Mouse (Mus musculus): Measurements from ENCODE around the gene Ppp2r5e. TPM values are rescaled to one million over a fixed set of nuclear protein-coding genes. Genes with fewer than 3 reads are reported as not detected.

The Ppp2r5e gene
- 21.3 and 23.6 TPM in 2 replicates for polyA plus RNA-seq (2016; fragmentation: Nextera tagmentation; extraction: Ambion mirVana)

DNA sequence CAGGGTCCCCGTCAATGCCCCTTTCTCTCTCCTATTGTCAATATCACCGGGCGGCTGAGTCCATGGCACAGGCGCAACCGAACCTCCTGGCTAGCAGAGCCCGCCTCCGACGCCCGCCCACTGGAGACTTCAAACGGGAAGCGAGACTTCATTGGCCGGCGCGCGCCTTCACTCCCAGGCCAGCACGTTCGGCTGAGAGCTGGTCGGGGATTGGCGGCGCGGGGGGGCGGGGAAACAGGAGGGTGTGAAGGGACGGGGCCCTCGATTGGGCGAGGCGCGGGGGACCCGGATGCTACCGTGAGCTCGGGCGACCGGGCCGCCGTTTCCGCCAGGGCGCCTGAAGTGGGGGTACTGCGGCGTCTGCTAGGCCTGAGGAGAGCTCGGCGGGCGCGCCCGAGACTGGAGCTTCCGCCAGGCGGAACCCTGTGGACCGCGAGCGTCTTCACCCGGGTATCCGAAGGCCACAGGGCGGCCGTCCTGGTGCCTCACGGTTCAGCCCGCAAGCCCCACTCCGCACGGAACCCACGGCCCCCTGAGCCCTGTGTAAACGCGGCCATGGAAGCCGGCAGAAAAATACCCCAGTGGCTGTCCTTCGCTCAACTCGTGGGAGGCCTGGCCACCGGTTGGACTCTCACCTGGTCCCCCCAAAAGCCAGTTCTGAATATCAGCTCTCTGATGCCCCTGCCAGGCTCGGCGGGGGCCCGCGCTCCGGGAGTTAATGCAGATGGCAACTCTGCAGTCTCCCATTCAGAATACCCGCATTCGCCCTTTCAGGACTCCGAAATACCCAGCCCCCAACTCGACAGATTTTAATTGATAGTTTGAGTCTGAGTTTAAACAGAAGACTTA, at the start of gene Ppp2r5e:
Gene Ppp2r5e (minus strand): TSS at position 92 of the 849 bp plus-strand sequence.
- Histone ChIP-seq H3K9me3 (no peaks in the 10 kb centered on the region), H3K4me2 (replicated peaks) (peak within 1 kb of the TSS; percentile 87), H3K4me1 (peaks cover 16% of the 10 kb centered on the region), H3K4me3 (peak within 1 kb of the TSS; percentile 87), H3K36me3 (peaks cover 12% of the 10 kb centered on the region), H3K27ac (peak within 1 kb of the TSS; percentile 95), H3K9ac (peak within 1 kb of the TSS; percentile 93), H3K27me3 (replicated peaks) (no peaks in the 10 kb centered on the region)
- WGBS: under 1% methylated on average over 72 of the region's 72 CpGs
- peak; percentile 99 for ATAC-seq (ENCODE audit: low FRiP score, low read depth)

DNA sequence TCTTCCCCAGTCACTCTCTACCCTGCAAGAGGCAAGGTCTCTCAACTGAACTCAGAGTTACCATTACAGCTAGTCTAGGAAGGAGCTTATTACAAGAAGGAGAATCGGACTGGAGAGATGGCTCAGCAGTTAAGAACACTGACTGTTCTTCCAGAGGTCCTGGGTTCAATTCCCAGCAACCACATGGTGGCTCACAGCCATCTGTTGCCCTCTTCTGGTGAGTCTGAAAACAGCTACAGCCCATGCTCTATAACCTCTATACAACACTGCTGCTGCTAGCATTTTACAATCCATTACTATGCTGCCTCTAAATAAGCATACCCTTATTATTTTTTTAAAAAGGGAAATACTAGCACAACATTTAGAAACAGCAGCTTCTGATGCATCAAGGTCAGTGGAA, 49.7 kb upstream of the Ppp2r5e start:
- ATAC-seq (ENCODE audit: low FRiP score, low read depth): no peak
- Histone ChIP-seq H3K27me3 (replicated peaks) (no peaks in the 10 kb centered on the region), H3K36me3 (no peaks in the 10 kb centered on the region), H3K4me2 (replicated peaks) (no peak overlapping the region), H3K9ac (no peak overlapping the region), H3K9me3 (no peaks in the 10 kb centered on the region), H3K4me1 (no peaks in the 10 kb centered on the region), H3K27ac (no peak overlapping the region), H3K4me3 (no peak overlapping the region)
- 100% methylated on average over 1 of the region's 1 CpGs for WGBS

DNA sequence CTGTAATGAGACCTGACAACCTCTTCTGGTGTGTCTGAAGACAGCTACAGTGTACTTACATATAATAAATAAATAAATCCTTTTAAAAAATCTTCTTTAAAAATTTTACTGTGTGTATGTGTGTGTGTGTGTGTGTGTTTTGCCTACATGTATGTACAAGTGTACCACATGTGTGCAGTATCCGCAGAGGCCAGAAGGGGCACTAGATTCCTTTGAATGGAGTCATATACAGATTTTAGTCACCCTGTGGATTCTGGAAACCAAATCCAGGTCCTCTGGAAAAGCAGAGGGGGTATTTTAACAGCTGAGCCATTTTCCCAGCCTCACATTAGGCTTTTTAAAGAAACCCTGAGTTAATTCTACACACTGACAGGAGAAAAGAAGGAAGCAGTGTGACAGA, 45.7 kb upstream of the Ppp2r5e start:
- no peaks in the 10 kb centered on the region for H3K36me3 ChIP-seq
- H3K4me1 ChIP-seq: no peaks in the 10 kb centered on the region
- H3K9me3 ChIP-seq: no peaks in the 10 kb centered on the region
- H3K9ac ChIP-seq: no peak overlapping the region
- H3K4me3 ChIP-seq: no peak overlapping the region
- no peak overlapping the region for H3K27ac ChIP-seq
- WGBS: 100% methylated on average over 1 of the region's 1 CpGs
- H3K27me3 ChIP-seq (replicated peaks): no peaks in the 10 kb centered on the region
- no peak for ATAC-seq (ENCODE audit: low FRiP score, low read depth)
- no peak overlapping the region for H3K4me2 ChIP-seq (replicated peaks)

DNA sequence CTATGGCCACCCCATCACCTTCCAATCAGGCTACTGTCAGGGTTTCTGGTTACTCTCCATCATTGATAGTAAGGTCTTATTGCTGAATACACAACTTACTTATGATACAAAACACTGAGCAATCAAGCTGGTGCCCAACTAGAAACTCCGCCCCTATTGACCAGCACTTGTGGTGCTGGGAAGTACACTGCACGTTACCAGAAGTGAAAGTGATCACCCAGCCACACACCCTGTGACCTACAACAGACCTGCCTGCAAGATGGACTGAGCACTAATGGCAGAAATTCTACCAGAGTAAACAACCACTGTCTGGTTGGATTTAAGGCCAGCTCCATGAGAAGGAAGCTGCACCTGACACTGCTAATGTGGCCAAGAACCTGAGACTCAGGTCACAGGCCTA, 42.3 kb upstream of the Ppp2r5e start:
- H3K9me3 ChIP-seq: no peaks in the 10 kb centered on the region
- WGBS: 94% methylated on average over 2 of the region's 2 CpGs
- H3K27ac ChIP-seq: no peak overlapping the region
- ATAC-seq (ENCODE audit: low FRiP score, low read depth): no peak
- no peak overlapping the region for H3K4me3 ChIP-seq
- H3K9ac ChIP-seq: no peak overlapping the region
- no peaks in the 10 kb centered on the region for H3K27me3 ChIP-seq (replicated peaks)
- H3K4me1 ChIP-seq: no peaks in the 10 kb centered on the region
- no peak overlapping the region for H3K4me2 ChIP-seq (replicated peaks)
- H3K36me3 ChIP-seq: no peaks in the 10 kb centered on the region

DNA sequence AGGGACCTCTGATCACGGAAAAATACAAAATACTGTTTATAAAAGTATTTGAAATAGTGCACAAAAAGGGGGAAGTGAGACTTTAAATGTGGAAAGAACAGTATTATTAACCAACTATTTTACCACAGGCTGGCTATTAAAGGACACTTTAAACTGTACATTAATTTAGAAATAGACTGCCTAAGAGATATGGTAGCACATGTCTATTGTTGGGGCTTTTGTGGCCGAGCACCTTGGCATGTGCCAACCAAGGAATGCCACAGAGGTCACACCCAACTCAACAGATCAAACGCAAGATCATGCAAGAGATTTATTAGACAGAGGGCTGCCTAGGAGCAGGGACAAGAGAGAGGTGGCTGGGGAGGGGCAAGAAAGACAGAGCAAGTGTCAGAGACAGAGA, 41.1 kb upstream of the Ppp2r5e start:
- H3K4me2 ChIP-seq (replicated peaks): no peak overlapping the region
- no peaks in the 10 kb centered on the region for H3K27me3 ChIP-seq (replicated peaks)
- H3K4me3 ChIP-seq: no peak overlapping the region
- no peaks in the 10 kb centered on the region for H3K9me3 ChIP-seq
- no peaks in the 10 kb centered on the region for H3K4me1 ChIP-seq
- H3K9ac ChIP-seq: no peak overlapping the region
- no peak for ATAC-seq (ENCODE audit: low FRiP score, low read depth)
- H3K27ac ChIP-seq: no peak overlapping the region
- H3K36me3 ChIP-seq: no peaks in the 10 kb centered on the region
- WGBS: 87% methylated on average over 3 of the region's 3 CpGs

DNA sequence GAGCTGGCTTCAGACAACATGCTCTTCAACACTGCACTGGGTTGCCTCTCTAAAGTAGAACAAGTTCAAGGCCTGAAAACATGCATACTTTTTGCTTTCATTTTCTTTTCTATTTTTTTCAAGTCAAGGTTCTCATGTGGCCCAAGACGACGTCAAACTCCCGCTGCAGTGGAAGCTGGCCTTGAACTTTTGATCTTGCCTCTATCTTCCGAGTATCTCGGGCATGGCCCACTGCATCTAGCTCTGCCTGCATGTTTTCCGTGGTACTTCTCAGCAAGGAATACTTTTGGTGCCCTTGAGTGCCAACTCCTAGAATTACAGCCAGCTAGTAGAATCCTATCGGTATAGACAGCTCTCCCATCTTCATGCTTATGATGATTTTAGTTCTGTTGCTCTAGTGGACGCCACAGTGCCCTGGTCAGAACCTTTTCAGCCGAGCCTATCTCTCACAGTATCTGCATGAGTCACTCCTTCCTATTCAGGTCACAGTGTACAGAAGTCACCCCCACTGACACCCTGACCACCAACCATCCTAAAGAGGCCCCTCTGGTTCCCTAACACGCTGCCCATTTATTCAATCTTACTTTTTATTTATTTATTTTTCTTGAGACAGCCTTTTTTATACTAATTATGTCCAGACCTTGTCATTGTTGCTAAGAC, 39.9 kb upstream of the Ppp2r5e start:
- 87% methylated on average over 10 of the region's 10 CpGs for WGBS
- H3K9me3 ChIP-seq: no peaks in the 10 kb centered on the region
- H3K27ac ChIP-seq: no peak overlapping the region
- no peak overlapping the region for H3K4me2 ChIP-seq (replicated peaks)
- H3K4me3 ChIP-seq: no peak overlapping the region
- no peak for ATAC-seq (ENCODE audit: low FRiP score, low read depth)
- no peaks in the 10 kb centered on the region for H3K27me3 ChIP-seq (replicated peaks)
- H3K9ac ChIP-seq: no peak overlapping the region
- no peaks in the 10 kb centered on the region for H3K36me3 ChIP-seq
- H3K4me1 ChIP-seq: no peaks in the 10 kb centered on the region

DNA sequence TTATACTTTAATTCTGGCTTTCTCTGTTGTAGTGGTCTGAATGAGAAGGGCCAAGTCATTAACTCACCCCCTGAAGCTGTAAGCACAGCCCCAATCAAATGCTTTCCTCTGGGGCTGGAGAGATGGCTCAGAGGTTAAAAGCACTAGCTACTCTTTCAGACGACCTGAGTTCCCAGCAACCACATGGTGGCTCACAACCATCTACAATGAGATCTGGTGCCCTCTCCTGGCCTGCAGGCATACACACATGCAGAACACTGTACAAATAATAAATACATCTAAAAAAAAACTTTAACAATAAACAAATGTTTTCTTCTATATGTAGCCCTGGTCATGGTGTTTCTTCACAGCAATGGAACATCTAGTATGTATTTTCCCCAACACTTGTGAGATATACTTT, 33.6 kb upstream of the Ppp2r5e start:
- 76% methylated on average over 1 of the region's 1 CpGs for WGBS
- Histone ChIP-seq H3K27me3 (replicated peaks) (no peaks in the 10 kb centered on the region), H3K4me2 (replicated peaks) (no peak overlapping the region), H3K9ac (no peak overlapping the region), H3K27ac (no peak overlapping the region), H3K4me3 (no peak overlapping the region), H3K9me3 (no peaks in the 10 kb centered on the region), H3K36me3 (no peaks in the 10 kb centered on the region), H3K4me1 (no peaks in the 10 kb centered on the region)
- ATAC-seq (ENCODE audit: low FRiP score, low read depth): no peak

DNA sequence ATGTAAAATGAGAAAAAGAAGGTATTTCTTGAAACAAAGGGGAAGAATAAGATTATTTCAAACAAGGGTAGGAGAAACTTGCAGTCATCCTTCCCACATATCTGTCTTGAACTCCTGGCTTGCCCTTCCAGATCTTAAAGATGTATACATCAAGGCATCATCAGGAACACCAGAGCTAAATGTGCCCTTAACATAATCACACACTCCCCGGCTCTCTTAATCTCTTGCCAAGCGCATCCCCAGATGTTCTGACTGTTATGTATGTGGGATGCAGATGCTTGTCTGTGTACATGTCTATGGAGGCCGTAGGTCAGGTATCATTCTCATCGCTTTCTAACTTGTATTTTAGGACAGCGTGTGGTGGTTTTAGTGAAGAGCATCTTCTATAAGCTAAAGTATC, 27.2 kb upstream of the Ppp2r5e start:
- Histone ChIP-seq H3K4me2 (replicated peaks) (no peak overlapping the region), H3K27me3 (replicated peaks) (no peaks in the 10 kb centered on the region), H3K9ac (no peak overlapping the region), H3K4me3 (no peak overlapping the region), H3K36me3 (no peaks in the 10 kb centered on the region), H3K27ac (no peak overlapping the region), H3K4me1 (no peaks in the 10 kb centered on the region), H3K9me3 (0 out of 2 replicates have a peak, but pooled peaks cover 4% of the 10 kb centered on the region)
- no peak for ATAC-seq (ENCODE audit: low FRiP score, low read depth)
- 93% methylated on average over 5 of the region's 5 CpGs for WGBS

DNA sequence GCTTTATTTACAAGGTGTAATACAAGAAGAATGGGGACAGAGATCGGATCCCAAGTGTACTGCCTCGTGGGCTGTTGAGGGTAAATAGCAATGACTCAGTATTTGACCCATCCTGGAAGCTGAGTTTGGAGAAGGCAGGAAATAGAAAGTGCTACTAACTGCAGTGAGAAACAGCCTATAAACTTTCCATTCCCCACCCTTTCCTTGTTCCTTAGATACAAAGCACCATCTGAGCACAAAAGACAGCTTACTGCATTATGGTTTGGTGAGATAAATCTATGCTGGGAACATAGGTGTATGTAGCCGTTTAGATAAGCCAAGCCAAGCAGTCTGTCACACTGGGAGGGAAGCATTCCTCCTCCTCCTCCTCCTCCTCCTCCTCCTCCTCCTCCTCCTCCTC, 26.8 kb upstream of the Ppp2r5e start:
- no peak overlapping the region for H3K4me2 ChIP-seq (replicated peaks)
- no peaks in the 10 kb centered on the region for H3K4me1 ChIP-seq
- 76% methylated on average over 3 of the region's 3 CpGs for WGBS
- H3K27me3 ChIP-seq (replicated peaks): no peaks in the 10 kb centered on the region
- H3K36me3 ChIP-seq: no peaks in the 10 kb centered on the region
- no peak for ATAC-seq (ENCODE audit: low FRiP score, low read depth)
- H3K27ac ChIP-seq: no peak overlapping the region
- H3K9ac ChIP-seq: no peak overlapping the region
- H3K4me3 ChIP-seq: no peak overlapping the region
- H3K9me3 ChIP-seq: 0 out of 2 replicates have a peak, but pooled peaks cover 4% of the 10 kb centered on the region

DNA sequence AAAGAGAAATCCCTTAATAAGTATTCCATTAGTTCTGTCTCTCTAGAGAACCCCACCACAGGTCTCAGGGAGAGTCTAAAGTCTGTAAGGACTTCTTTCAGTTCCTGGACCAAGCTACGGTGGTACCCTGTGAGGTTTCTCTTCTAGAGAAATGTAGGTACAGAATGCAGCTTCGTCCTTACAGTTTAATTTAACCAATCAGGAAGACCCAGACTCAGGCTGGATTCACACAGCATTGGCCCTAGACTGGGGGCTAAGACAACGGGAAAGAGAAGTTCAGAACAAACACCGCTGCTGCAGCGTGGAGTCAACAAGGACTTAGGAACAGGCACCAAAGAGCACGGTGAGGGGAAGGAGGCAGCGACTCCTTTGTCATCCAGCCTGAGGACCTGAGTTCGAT, 20.8 kb upstream of the Ppp2r5e start:
- H3K27me3 ChIP-seq (replicated peaks): no peaks in the 10 kb centered on the region
- peaks cover 3% of the 10 kb centered on the region; the same call in 1 of the 2 replicates for H3K4me1 ChIP-seq
- 59% methylated on average over 8 of the region's 8 CpGs for WGBS
- no peaks in the 10 kb centered on the region for H3K36me3 ChIP-seq
- no peak overlapping the region for H3K4me3 ChIP-seq
- H3K9me3 ChIP-seq: no peaks in the 10 kb centered on the region
- no peak overlapping the region for H3K27ac ChIP-seq
- H3K4me2 ChIP-seq (replicated peaks): no peak overlapping the region
- no peak for ATAC-seq (ENCODE audit: low FRiP score, low read depth)
- H3K9ac ChIP-seq: no peak overlapping the region

DNA sequence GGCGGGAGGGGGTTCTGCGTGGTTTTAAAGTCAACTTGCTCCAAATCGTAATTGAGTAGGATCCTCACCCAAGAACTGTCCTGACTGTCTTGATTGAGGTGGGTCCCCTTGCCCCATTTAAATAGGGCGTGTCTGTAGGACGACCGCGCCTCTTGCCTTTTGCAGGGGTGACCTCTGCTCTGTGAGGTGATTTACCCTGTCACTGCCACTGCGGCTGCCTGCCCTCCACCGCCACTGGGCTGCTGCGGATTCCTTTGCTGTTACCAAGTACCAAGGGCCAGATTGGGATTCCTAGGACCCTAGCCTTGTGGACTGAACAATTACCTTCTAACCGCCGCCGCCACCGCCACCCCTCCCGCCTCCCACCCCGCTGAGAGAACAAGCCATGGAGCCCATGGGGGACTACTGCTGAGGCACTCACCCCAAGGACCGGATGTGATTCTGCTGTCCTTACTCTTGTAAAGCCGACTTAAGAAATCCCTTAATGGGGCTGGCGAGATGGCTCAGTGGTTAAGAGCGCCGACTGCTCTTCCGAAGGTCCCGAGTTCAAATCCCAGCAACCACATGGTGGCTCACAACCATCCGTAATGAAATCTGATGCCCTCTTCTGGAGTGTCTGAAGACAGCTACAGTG, 20.2 kb upstream of the Ppp2r5e start:
- H3K9ac ChIP-seq: no peak overlapping the region
- H3K4me1 ChIP-seq: peaks cover 3% of the 10 kb centered on the region; the same call in 1 of the 2 replicates
- H3K9me3 ChIP-seq: no peaks in the 10 kb centered on the region
- no peaks in the 10 kb centered on the region for H3K27me3 ChIP-seq (replicated peaks)
- H3K27ac ChIP-seq: no peak overlapping the region
- WGBS: 12% methylated on average over 24 of the region's 24 CpGs
- peak overlapping the region; percentile 47 for H3K4me2 ChIP-seq (replicated peaks)
- 0 out of 2 replicates have a peak, but pooled peaks have one; percentile 33 for ATAC-seq (ENCODE audit: low FRiP score, low read depth)
- no peaks in the 10 kb centered on the region for H3K36me3 ChIP-seq
- no peak overlapping the region for H3K4me3 ChIP-seq

DNA sequence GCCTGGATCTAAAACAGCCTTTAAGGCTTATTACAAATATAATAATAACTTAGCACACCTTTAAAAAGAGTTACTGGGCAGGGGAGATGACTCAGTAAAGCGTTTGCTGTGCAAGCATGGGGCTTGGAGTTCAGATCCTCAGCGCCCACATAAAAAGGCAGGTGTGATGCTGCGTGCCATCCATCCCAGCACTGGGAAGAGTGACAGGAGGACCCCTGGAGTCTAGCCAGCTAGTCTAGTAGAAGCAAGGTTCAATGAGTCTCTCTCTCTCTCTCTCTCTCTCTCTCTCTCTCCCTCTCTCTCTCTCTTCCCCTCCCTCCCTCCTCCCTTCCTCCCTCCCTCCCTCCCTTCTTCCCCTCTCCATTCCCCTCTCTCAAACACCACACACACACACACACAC, 19.5 kb upstream of the Ppp2r5e start:
- Histone ChIP-seq H3K4me1 (peaks cover 3% of the 10 kb centered on the region; the same call in 1 of the 2 replicates), H3K4me3 (no peak overlapping the region), H3K9me3 (no peaks in the 10 kb centered on the region), H3K27ac (no peak overlapping the region), H3K27me3 (replicated peaks) (no peaks in the 10 kb centered on the region), H3K36me3 (no peaks in the 10 kb centered on the region), H3K4me2 (replicated peaks) (no peak overlapping the region), H3K9ac (no peak overlapping the region)
- no peak for ATAC-seq (ENCODE audit: low FRiP score, low read depth)
- WGBS: 48% methylated on average over 3 of the region's 3 CpGs
